Mouse (Mus musculus) CH12.LX (cell line): ENCODE measurements around the gene Ank2. TPM values are rescaled to one million over a fixed set of nuclear protein-coding genes. Genes with fewer than 3 reads are reported as not detected.

Experiments
- DNase-seq: peaks from one replicate; pipeline ENCODE4 v3.0.0-alpha.2; 2013; ENCODE audit errors: extremely low read depth
- H3K27ac ChIP-seq: 2 replicates; pipeline ENCODE4 v1.5.1; 2012; ENCODE audit warnings: low read depth, mild to moderate bottlenecking, control low read depth, moderate library complexity; ENCODE audit not compliant: insufficient read depth
- H3K27me3 ChIP-seq: replicated peaks from 2 replicates; pipeline ENCODE3; 2012; ENCODE audit warnings: inconsistent platforms
- H3K36me3 ChIP-seq, 2 experiments: replicated peaks in 1 of 2; 2 replicates each; pipeline versions ENCODE3 to v1.6.1; 2012; ENCODE audit warnings: inconsistent platforms in 1 of 2, low read length in 1 of 2, mild to moderate bottlenecking in 1 of 2, mixed read lengths in 1 of 2, moderate library complexity in 1 of 2; ENCODE audit not compliant: control insufficient read depth in 1 of 2, insufficient read depth in 1 of 2
- H3K4me1 ChIP-seq, 2 experiments: 2 replicates each; pipeline ENCODE4 v1.6.1; 2012; ENCODE audit warnings: inconsistent platforms in 1 of 2, moderate library complexity in 1 of 2; ENCODE audit not compliant: insufficient read depth in 2 of 2, control insufficient read depth in 1 of 2
- H3K4me2 ChIP-seq: 2 replicates; pipeline ENCODE4 v1.6.1; 2012; ENCODE audit warnings: low read depth, mild to moderate bottlenecking, control low read depth; ENCODE audit not compliant: poor library complexity, insufficient read depth, severe bottlenecking
- H3K4me3 ChIP-seq, 3 experiments: fragments of 150-350 bp in 1 of 3; sonication (generic) in 1 of 3; replicated peaks in 1 of 3; 2 replicates each; pipeline versions ENCODE3 to v1.5.1; 2011 to 2012; ENCODE audit warnings: low read depth in 2 of 3, low read length in 2 of 3, mild to moderate bottlenecking in 2 of 3, moderate library complexity in 2 of 3, control low read depth in 1 of 3, improper control_type of control experiment in 1 of 3, inconsistent platforms in 1 of 3, mixed read lengths in 1 of 3; ENCODE audit not compliant: poor library complexity in 1 of 3
- H3K79me2 ChIP-seq: replicated peaks from 2 replicates; pipeline ENCODE4 v1.6.1; 2012; ENCODE audit warnings: mild to moderate bottlenecking, moderate library complexity; ENCODE audit not compliant: control insufficient read depth, poor library complexity, insufficient read depth, severe bottlenecking; ENCODE audit errors: extremely low read depth
- H3K9ac ChIP-seq: 2 replicates; pipeline ENCODE4 v1.6.1; 2012; ENCODE audit warnings: low read depth, mild to moderate bottlenecking, control low read depth, moderate library complexity; ENCODE audit not compliant: insufficient read depth
- H3K9me3 ChIP-seq: replicated peaks from 2 replicates; pipeline ENCODE3; 2012; ENCODE audit warnings: low read length, inconsistent platforms, mixed read lengths
- CHD1 ChIP-seq: IDR thresholded peaks from 2 replicates; pipeline ENCODE4 v1.6.1; 2012; ENCODE audit warnings: low read depth, low read length, improper control_type of control experiment, inconsistent platforms
- CHD2 ChIP-seq: IDR thresholded peaks from 2 replicates; pipeline ENCODE4 v1.6.1; 2011; ENCODE audit warnings: low read length, improper control_type of control experiment
- EP300 ChIP-seq: IDR thresholded peaks from 2 replicates; pipeline ENCODE4 v1.6.1; 2011; ENCODE audit warnings: low read length, improper control_type of control experiment
- ETS1 ChIP-seq: conservative IDR thresholded peaks from 2 replicates; pipeline ENCODE4 v1.6.1; 2012; ENCODE audit warnings: low read depth, mild to moderate bottlenecking, inconsistent platforms, low read length, improper control_type of control experiment, moderate library complexity
- GABPA ChIP-seq: IDR thresholded peaks from 2 replicates; pipeline ENCODE4 v1.6.1; 2012; ENCODE audit warnings: low read depth, low read length, improper control_type of control experiment, inconsistent platforms; ENCODE audit not compliant: insufficient replicate concordance
- HCFC1 ChIP-seq: IDR thresholded peaks from 2 replicates; pipeline ENCODE4 v1.6.1; 2012; ENCODE audit warnings: low read depth, mild to moderate bottlenecking, inconsistent platforms, low read length, improper control_type of control experiment
- JUN ChIP-seq: IDR thresholded peaks from 2 replicates; pipeline ENCODE4 v1.6.1; 2011; ENCODE audit warnings: low read depth, mild to moderate bottlenecking, low read length, improper control_type of control experiment, moderate library complexity; ENCODE audit not compliant: insufficient read depth
- KAT2A ChIP-seq: IDR thresholded peaks from 2 replicates; pipeline ENCODE4 v1.6.1; 2012; ENCODE audit warnings: low read length, improper control_type of control experiment, inconsistent platforms; ENCODE audit not compliant: insufficient replicate concordance
- MEF2A ChIP-seq: IDR thresholded peaks from 2 replicates; pipeline ENCODE4 v1.6.1; 2014; ENCODE audit warnings: low read depth, mild to moderate bottlenecking, inconsistent platforms, low read length, improper control_type of control experiment, borderline replicate concordance
- MXI1 ChIP-seq: IDR thresholded peaks from 2 replicates; pipeline ENCODE4 v1.6.1; 2011; ENCODE audit warnings: mild to moderate bottlenecking, low read depth, low read length, improper control_type of control experiment
- NELFE ChIP-seq: IDR thresholded peaks from 2 replicates; pipeline ENCODE4 v1.6.1; 2011; ENCODE audit warnings: low read depth, low read length, improper control_type of control experiment
- NRF1 ChIP-seq: IDR thresholded peaks from 2 replicates; pipeline ENCODE4 v1.6.1; 2014; ENCODE audit warnings: low read depth, mild to moderate bottlenecking, inconsistent platforms, low read length, improper control_type of control experiment, moderate library complexity
- PAX5 ChIP-seq: IDR thresholded peaks from 2 replicates; pipeline ENCODE4 v1.6.1; 2012; ENCODE audit warnings: low read length, inconsistent platforms, mixed read lengths
- POLR2A ChIP-seq: IDR thresholded peaks from 2 replicates; pipeline ENCODE4 v1.6.1; 2011; ENCODE audit warnings: low read depth, mild to moderate bottlenecking, improper control_type of control experiment, low read length
- POLR2AphosphoS2 ChIP-seq: IDR thresholded peaks from 2 replicates; pipeline ENCODE4 v1.6.1; 2011; ENCODE audit warnings: low read depth, low read length, improper control_type of control experiment
- RAD21 ChIP-seq: IDR thresholded peaks from 2 replicates; pipeline ENCODE4 v1.6.1; 2011; ENCODE audit warnings: low read depth, mild to moderate bottlenecking, low read length, improper control_type of control experiment, moderate library complexity
- SMC3 ChIP-seq: IDR thresholded peaks from 2 replicates; pipeline ENCODE4 v1.6.1; 2011; ENCODE audit warnings: low read depth, low read length, improper control_type of control experiment
- TBP ChIP-seq: conservative IDR thresholded peaks from 2 replicates; pipeline ENCODE4 v1.6.1; 2011; ENCODE audit warnings: low read depth, low read length, improper control_type of control experiment
- TCF12 ChIP-seq: IDR thresholded peaks from 2 replicates; pipeline ENCODE4 v1.6.1; 2014; ENCODE audit warnings: low read depth, mild to moderate bottlenecking, inconsistent platforms, low read length, improper control_type of control experiment
- USF1 ChIP-seq: IDR thresholded peaks from 2 replicates; pipeline ENCODE4 v1.6.1; 2014; ENCODE audit warnings: low read depth, mild to moderate bottlenecking, inconsistent platforms, low read length, improper control_type of control experiment
- USF2 ChIP-seq: conservative IDR thresholded peaks from 2 replicates; pipeline ENCODE4 v1.6.1; 2011; ENCODE audit warnings: low read depth, low read length, improper control_type of control experiment
- ZC3H11A ChIP-seq: IDR thresholded peaks from 2 replicates; pipeline ENCODE4 v1.6.1; 2012; ENCODE audit warnings: low read depth, mild to moderate bottlenecking, inconsistent platforms, low read length, improper control_type of control experiment
- ZNF384 ChIP-seq: IDR thresholded peaks from 2 replicates; pipeline ENCODE4 v1.6.1; 2012; ENCODE audit warnings: low read depth, low read length, improper control_type of control experiment, inconsistent platforms
- dilution Hi-C: fragments of 300-500 bp; cut with MboI; formaldehyde crosslinking; loops from 2 replicates; pipeline ENCODE4 v1.14.3; 2020; ENCODE audit warnings: low sequenced_read_pairs; ENCODE audit not compliant: extremely low pct_unique_long_range_greater_than_20kb, extremely low pct_ligation_motif_present
- in situ Hi-C: fragments of 300-500 bp; cut with MboI; formaldehyde crosslinking; loops from 3 replicates; pipeline ENCODE4 v1.14.3; 2019; ENCODE audit warnings: low sequenced_read_pairs, low pct_ligation_motif_present, low pct_unique_long_range_greater_than_20kb, mixed read lengths
- polyA plus RNA-seq: library from polyadenylated mRNA; unstranded; fragments of >175 nt; gene quantifications from 2 replicates; pipeline ENCODE4 v1.2.1, GENCODE M21; 2012; ENCODE audit warnings: low read depth; ENCODE audit not compliant: insufficient read length
- total RNA-seq, 2 experiments: library from RNA; depleted of rRNA; stranded (reverse); fragments of 300-350 nt in 1 of 2; fragments of >200 nt in 1 of 2; gene quantifications; 2 replicates each; pipeline ENCODE4 v1.2.3; 2012 to 2014

Gene Ank2
- total and polyA plus RNA-seq, 3 experiments: 3.9 to 20.9 (median 12.2) TPM

DNA sequence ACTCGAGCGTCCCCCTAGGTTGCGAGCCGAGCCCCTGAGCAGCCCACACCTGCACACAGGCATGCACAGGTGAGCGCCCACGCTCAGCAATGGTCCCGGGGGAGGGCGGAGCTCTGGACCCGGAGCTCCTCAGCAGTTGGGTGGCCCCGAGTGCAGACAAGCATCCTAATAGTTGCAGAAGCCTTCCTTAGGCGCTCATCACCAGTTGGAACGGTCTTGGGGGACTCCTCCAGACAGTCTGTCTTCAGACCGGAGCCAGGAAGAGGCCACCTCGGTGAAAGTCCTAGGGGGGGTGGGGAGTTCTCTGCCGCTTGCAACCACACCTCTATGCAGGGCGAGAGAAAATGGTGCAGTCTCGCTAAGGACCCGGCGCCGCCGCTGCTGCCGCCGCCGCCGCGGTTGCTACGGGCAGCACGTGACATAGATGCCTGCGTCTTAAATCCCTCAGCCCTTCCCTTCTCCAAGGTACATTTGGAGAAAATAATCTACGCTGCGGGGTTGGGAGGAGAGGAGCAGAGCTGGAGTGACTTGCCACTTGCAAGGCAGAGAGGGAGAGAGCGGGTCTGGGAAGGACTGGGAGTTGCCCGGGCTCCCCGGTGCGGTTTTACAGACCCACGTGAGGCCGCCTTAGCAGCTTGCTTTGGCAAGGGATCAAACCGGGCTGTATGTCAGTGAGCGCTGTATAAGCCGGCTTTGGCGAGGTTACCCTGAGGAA lies 337.0 kb downstream of the Ank2 start:
- Histone ChIP-seq H3K4me3 (no peak overlapping the region), H3K79me2 (no peaks in the 10 kb centered on the region), H3K4me2 (no peak overlapping the region), H3K27ac (no peak overlapping the region), H3K9me3 (no peaks in the 10 kb centered on the region), H3K9ac (no peak overlapping the region), H3K4me1 (0 out of 4 replicates have a peak, but pooled peaks cover 0 to 2% of the 10 kb centered on the region in 2 experiments), H3K36me3 (no peaks in the 10 kb centered on the region), H3K27me3 (no peaks in the 10 kb centered on the region)
- in situ Hi-C loops: no loop called here
- dilution Hi-C loops: no loop called here
- TF ChIP-seq KAT2A: no peak
- no peak for TF ChIP-seq MEF2A
- no peak for TF ChIP-seq USF1
- TF ChIP-seq PAX5: no peak
- no peak for TF ChIP-seq USF2
- no peak for TF ChIP-seq TCF12
- DNase-seq: no peak

DNA sequence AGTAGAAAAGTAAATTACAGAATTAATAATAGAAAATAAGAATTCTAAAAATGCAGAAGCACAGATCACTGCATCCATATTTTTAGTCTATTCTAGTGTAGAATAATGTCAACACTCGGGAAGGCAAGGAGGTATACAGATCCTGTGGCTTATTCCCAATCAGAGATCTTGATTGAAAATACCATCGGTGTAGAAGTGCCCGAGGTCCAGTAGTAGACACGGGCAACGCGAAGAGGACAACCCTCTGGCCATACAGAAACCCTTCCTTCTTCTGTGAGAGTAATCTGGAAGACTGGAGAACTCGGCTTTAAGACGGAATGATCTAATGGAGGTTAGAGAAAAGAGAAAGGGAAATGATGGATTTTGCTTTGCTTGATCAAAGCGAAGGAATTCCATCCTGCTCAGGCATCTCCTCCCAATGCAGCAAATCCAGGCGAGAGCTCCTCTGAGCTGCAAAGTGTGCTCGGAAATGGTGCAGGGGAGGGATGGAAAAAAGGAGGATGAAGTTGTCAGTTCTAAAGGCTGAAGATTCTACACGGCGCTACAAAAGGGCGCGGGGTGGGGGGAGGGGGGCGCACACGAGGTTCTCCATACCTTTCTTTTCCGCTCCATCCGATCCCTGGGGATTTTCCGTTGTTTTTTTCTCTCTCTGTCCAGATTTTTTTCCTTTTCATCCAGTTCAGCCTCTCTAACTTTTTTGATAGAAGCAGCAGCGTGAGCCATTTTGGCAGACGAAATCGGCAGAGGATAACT lies 337.9 kb downstream of the Ank2 start:
- Histone ChIP-seq H3K9me3 (no peaks in the 10 kb centered on the region), H3K9ac (no peak overlapping the region), H3K27ac (no peak overlapping the region), H3K4me1 (0 out of 4 replicates have a peak, but pooled peaks cover 0 to 2% of the 10 kb centered on the region in 2 experiments), H3K36me3 (no peaks in the 10 kb centered on the region), H3K4me2 (no peak overlapping the region), H3K4me3 (no peak overlapping the region), H3K79me2 (no peaks in the 10 kb centered on the region), H3K27me3 (no peaks in the 10 kb centered on the region)
- in situ Hi-C loops (no loop called here), dilution Hi-C loops (no loop called here)
- DNase-seq: no peak
- TF ChIP-seq TBP (no peak), POLR2A (no peak)

DNA sequence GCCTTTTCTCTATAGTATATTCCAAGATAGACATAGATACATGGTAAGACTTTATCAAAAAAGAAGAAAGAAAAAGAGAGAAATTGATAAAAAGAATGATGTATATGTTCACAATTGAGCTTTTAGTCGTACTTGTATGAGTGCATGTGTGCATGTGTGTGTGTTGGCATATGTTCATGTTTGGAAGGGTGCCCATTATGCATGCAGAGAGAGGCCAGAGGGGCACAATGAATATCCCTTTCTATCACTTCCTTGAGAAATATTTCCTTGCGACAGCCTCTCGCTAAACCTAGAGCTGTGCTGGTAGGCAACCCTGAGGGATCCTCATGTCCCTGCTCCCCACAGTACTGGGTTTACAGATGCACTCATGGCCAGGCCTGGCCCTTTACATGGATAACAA lies 341.4 kb downstream of the Ank2 start:
- Histone ChIP-seq H3K4me3 (no peak overlapping the region), H3K9me3 (no peaks in the 10 kb centered on the region), H3K9ac (no peak overlapping the region)
- TF ChIP-seq NRF1 (no peak), POLR2AphosphoS2 (no peak), CHD2 (no peak), ETS1 (no peak), USF2 (no peak), EP300 (no peak), RAD21 (no peak), KAT2A (no peak), SMC3 (no peak), TBP (no peak), GABPA (no peak), CHD1 (no peak), HCFC1 (no peak), ZC3H11A (no peak), NELFE (no peak), MXI1 (no peak), JUN (no peak), PAX5 (no peak), ZNF384 (no peak)
- TF ChIP-seq, all 38 proteins: peak for 0
- Histone ChIP-seq H3K27ac (no peak overlapping the region), H3K79me2 (no peaks in the 10 kb centered on the region), H3K4me1 (no peaks in the 10 kb centered on the region), H3K27me3 (no peaks in the 10 kb centered on the region), H3K4me2 (no peak overlapping the region), H3K36me3 (no peaks in the 10 kb centered on the region)
- in situ Hi-C loops: no loop called here
- dilution Hi-C loops: no loop called here
- DNase-seq: no peak
